Mouse (Mus musculus): Measurements from ENCODE around the gene H13. TPM values are rescaled to one million over a fixed set of nuclear protein-coding genes. Genes with fewer than 3 reads are reported as not detected.

H13 gene
- polyA plus RNA-seq, 1 experiment from 2014 or later: 181 TPM

- H3K9ac ChIP-seq (ENCODE audit: low read depth, low read length): no peak overlapping the region
- WGBS: 45% methylated on average over 2 of the region's 2 CpGs
- no peaks in the 10 kb centered on the region; the same call in 1 of the 2 replicates for H3K27me3 ChIP-seq (ENCODE audit: control insufficient read depth, insufficient read depth, low read depth, low read length)
- ATAC-seq: no peak
- peak overlapping the region; percentile 41; the same call in 1 of the 2 replicates for H3K4me3 ChIP-seq (ENCODE audit: low read depth, low read length)
- peak overlapping the region; percentile 75 for H3K4me2 ChIP-seq (ENCODE audit: low read length)
- no peaks in the 10 kb centered on the region for H3K36me3 ChIP-seq (ENCODE audit: control insufficient read depth, insufficient read depth, low read length)
- peaks cover 37% of the 10 kb centered on the region for H3K4me1 ChIP-seq (ENCODE audit: control insufficient read depth, insufficient read depth, low read length)
- H3K27ac ChIP-seq (ENCODE audit: low read length): peak overlapping the region; percentile 54
- no peaks in the 10 kb centered on the region for H3K9me3 ChIP-seq (replicated peaks; ENCODE audit: control insufficient read depth, low read length, poor library complexity, severe bottlenecking)
Observed at GRCm38 (mm10) chr2:152738341-152738740, 69.1 kb downstream of the H13 start.

- Histone ChIP-seq H3K4me1 (ENCODE audit: control insufficient read depth, insufficient read depth, low read length) (peaks cover 37% of the 10 kb centered on the region), H3K27me3 (ENCODE audit: control insufficient read depth, insufficient read depth, low read depth, low read length) (no peaks in the 10 kb centered on the region; the same call in 1 of the 2 replicates), H3K4me3 (ENCODE audit: low read depth, low read length) (peak overlapping the region; percentile 43), H3K4me2 (ENCODE audit: low read length) (peak overlapping the region; percentile 90), H3K9ac (ENCODE audit: low read depth, low read length) (peak overlapping the region; percentile 71), H3K27ac (ENCODE audit: low read length) (peak overlapping the region; percentile 37; the same call in 1 of the 2 replicates), H3K9me3 (replicated peaks; ENCODE audit: control insufficient read depth, low read length, poor library complexity, severe bottlenecking) (no peaks in the 10 kb centered on the region), H3K36me3 (ENCODE audit: control insufficient read depth, insufficient read depth, low read length) (no peaks in the 10 kb centered on the region)
- 1% methylated on average over 34 of the region's 36 CpGs for WGBS
- ATAC-seq: peak; percentile 14; the same call in 1 of the 2 replicates
Observed at GRCm38 (mm10) chr2:152739031-152739841, 70.0 kb downstream of the H13 start.

- Histone ChIP-seq H3K27me3 (ENCODE audit: control insufficient read depth, insufficient read depth, low read depth, low read length) (no peaks in the 10 kb centered on the region; the same call in 1 of the 2 replicates), H3K9ac (ENCODE audit: low read depth, low read length) (no peak overlapping the region), H3K4me2 (ENCODE audit: low read length) (peak overlapping the region; percentile 90), H3K9me3 (replicated peaks; ENCODE audit: control insufficient read depth, low read length, poor library complexity, severe bottlenecking) (no peaks in the 10 kb centered on the region), H3K4me3 (ENCODE audit: low read depth, low read length) (no peak overlapping the region), H3K36me3 (ENCODE audit: control insufficient read depth, insufficient read depth, low read length) (no peaks in the 10 kb centered on the region), H3K27ac (ENCODE audit: low read length) (no peak overlapping the region), H3K4me1 (ENCODE audit: control insufficient read depth, insufficient read depth, low read length) (peaks cover 32% of the 10 kb centered on the region)
- no peak for ATAC-seq
- 23% methylated on average over 3 of the region's 3 CpGs for WGBS
Observed at GRCm38 (mm10) chr2:152739842-152740260, 70.6 kb downstream of the H13 start.

GRCm38 (mm10) chr2:152740490-152740889 lies 71.2 kb downstream of the H13 start:
- Histone ChIP-seq H3K27me3 (ENCODE audit: control insufficient read depth, insufficient read depth, low read depth, low read length) (no peaks in the 10 kb centered on the region; the same call in 1 of the 2 replicates), H3K27ac (ENCODE audit: low read length) (no peak overlapping the region), H3K4me1 (ENCODE audit: control insufficient read depth, insufficient read depth, low read length) (peaks cover 28% of the 10 kb centered on the region), H3K9me3 (replicated peaks; ENCODE audit: control insufficient read depth, low read length, poor library complexity, severe bottlenecking) (no peaks in the 10 kb centered on the region), H3K4me3 (ENCODE audit: low read depth, low read length) (no peak overlapping the region), H3K36me3 (ENCODE audit: control insufficient read depth, insufficient read depth, low read length) (no peaks in the 10 kb centered on the region), H3K4me2 (ENCODE audit: low read length) (no peak overlapping the region), H3K9ac (ENCODE audit: low read depth, low read length) (no peak overlapping the region)
- no peak for ATAC-seq
- WGBS: 74% methylated on average over 5 of the region's 5 CpGs

- no peaks in the 10 kb centered on the region for H3K9me3 ChIP-seq (replicated peaks; ENCODE audit: control insufficient read depth, low read length, poor library complexity, severe bottlenecking)
- H3K27ac ChIP-seq (ENCODE audit: low read length): peak overlapping the region; percentile 28; the same call in 1 of the 2 replicates
- H3K9ac ChIP-seq (ENCODE audit: low read depth, low read length): peak overlapping the region; percentile 30; the same call in 1 of the 2 replicates
- H3K36me3 ChIP-seq (ENCODE audit: control insufficient read depth, insufficient read depth, low read length): no peaks in the 10 kb centered on the region
- H3K4me2 ChIP-seq (ENCODE audit: low read length): peak overlapping the region; percentile 18; the same call in 1 of the 2 replicates
- no peak overlapping the region for H3K4me3 ChIP-seq (ENCODE audit: low read depth, low read length)
- H3K27me3 ChIP-seq (ENCODE audit: control insufficient read depth, insufficient read depth, low read depth, low read length): no peaks in the 10 kb centered on the region; the same call in 1 of the 2 replicates
- WGBS: 51% methylated on average over 14 of the region's 14 CpGs
- ATAC-seq: no peak
- H3K4me1 ChIP-seq (ENCODE audit: control insufficient read depth, insufficient read depth, low read length): peaks cover 19% of the 10 kb centered on the region
Observed at GRCm38 (mm10) chr2:152741153-152742041, 72.1 kb downstream of the H13 start.

- Histone ChIP-seq H3K27ac (ENCODE audit: low read length) (no peak overlapping the region), H3K9ac (ENCODE audit: low read depth, low read length) (no peak overlapping the region), H3K4me1 (ENCODE audit: control insufficient read depth, insufficient read depth, low read length) (peaks cover 12% of the 10 kb centered on the region), H3K36me3 (ENCODE audit: control insufficient read depth, insufficient read depth, low read length) (no peaks in the 10 kb centered on the region), H3K27me3 (ENCODE audit: control insufficient read depth, insufficient read depth, low read depth, low read length) (no peaks in the 10 kb centered on the region; the same call in 1 of the 2 replicates), H3K4me2 (ENCODE audit: low read length) (no peak overlapping the region), H3K9me3 (replicated peaks; ENCODE audit: control insufficient read depth, low read length, poor library complexity, severe bottlenecking) (no peaks in the 10 kb centered on the region), H3K4me3 (ENCODE audit: low read depth, low read length) (no peak overlapping the region)
- 28% methylated on average over 8 of the region's 10 CpGs for WGBS
- ATAC-seq: no peak
Observed at GRCm38 (mm10) chr2:152742435-152742834, 73.2 kb downstream of the H13 start.

- H3K4me2 ChIP-seq (ENCODE audit: low read length): peak within 1 kb of the TSS; percentile 48
- H3K9ac ChIP-seq (ENCODE audit: low read depth, low read length): peak within 1 kb of the TSS; percentile 34; the same call in 1 of the 2 replicates
- peak within 1 kb of the TSS; percentile 16 for H3K4me3 ChIP-seq (ENCODE audit: low read depth, low read length)
- H3K9me3 ChIP-seq (replicated peaks; ENCODE audit: control insufficient read depth, low read length, poor library complexity, severe bottlenecking): no peaks in the 10 kb centered on the region
- ATAC-seq: 0 out of 2 replicates have a peak, but pooled peaks have one; percentile 45
- no peaks in the 10 kb centered on the region for H3K27me3 ChIP-seq (ENCODE audit: control insufficient read depth, insufficient read depth, low read depth, low read length)
- H3K4me1 ChIP-seq (ENCODE audit: control insufficient read depth, insufficient read depth, low read length): peaks cover 7% of the 10 kb centered on the region; the same call in 1 of the 2 replicates
- no peak within 1 kb of the TSS for H3K27ac ChIP-seq (ENCODE audit: low read length)
- 2% methylated on average over 30 of the region's 30 CpGs for WGBS
- H3K36me3 ChIP-seq (ENCODE audit: control insufficient read depth, insufficient read depth, low read length): no peaks in the 10 kb centered on the region
Observed at GRCm38 (mm10) chr2:152753944-152754711, 84.9 kb downstream of the H13 start, which contains the start of gene Cox4i2. Cox4i2 (plus strand) TSS chr2:152754173.
